Mouse (Mus musculus): ENCODE measurements around the gene Atp5j. TPM values are rescaled to one million over a fixed set of nuclear protein-coding genes. Genes with fewer than 3 reads are reported as not detected.

Atp5j gene
- polyA plus RNA-seq, 1 experiment from 2014 or later, result 842 TPM

GRCm38 (mm10) chr16:84875012-84875717 lies 39.7 kb upstream of the Atp5j start:
- H3K4me3 ChIP-seq (ENCODE audit: low read depth, low read length), result peak overlapping the region; percentile 12
- H3K27ac ChIP-seq (ENCODE audit: low read depth), result no peak overlapping the region
- no peaks in the 10 kb centered on the region for H3K27me3 ChIP-seq (ENCODE audit: insufficient read depth, low read length)
- no peak overlapping the region for H3K9ac ChIP-seq
- H3K4me2 ChIP-seq, result peak overlapping the region; percentile 60
- TF ChIP-seq CTCF (IDR thresholded peaks at IDR 0.05; ENCODE audit: low read depth), result no peak
- WGBS, result 37% methylated on average over 24 of the region's 24 CpGs
- ATAC-seq (ENCODE audit: insufficient read depth) (peak; percentile 65), DNase-seq (peak; percentile 72)
- H3K4me1 ChIP-seq (ENCODE audit: insufficient read depth), result peaks cover 10% of the 10 kb centered on the region
- no peaks in the 10 kb centered on the region for H3K9me3 ChIP-seq (ENCODE audit: low read depth, low read length)
- no peaks in the 10 kb centered on the region for H3K36me3 ChIP-seq (ENCODE audit: insufficient read depth)

- H3K4me3 ChIP-seq (ENCODE audit: low read depth, low read length), result no peak overlapping the region
- H3K4me2 ChIP-seq, result no peak overlapping the region
- no peak for TF ChIP-seq CTCF (IDR thresholded peaks at IDR 0.05; ENCODE audit: low read depth)
- WGBS, result 73% methylated on average over 8 of the region's 8 CpGs
- no peak overlapping the region for H3K27ac ChIP-seq (ENCODE audit: low read depth)
- DNase-seq (no peak), ATAC-seq (ENCODE audit: insufficient read depth) (no peak)
- no peaks in the 10 kb centered on the region for H3K27me3 ChIP-seq (ENCODE audit: insufficient read depth, low read length)
- H3K9me3 ChIP-seq (ENCODE audit: low read depth, low read length), result no peaks in the 10 kb centered on the region
- H3K9ac ChIP-seq, result no peak overlapping the region
- H3K36me3 ChIP-seq (ENCODE audit: insufficient read depth), result no peaks in the 10 kb centered on the region
- H3K4me1 ChIP-seq (ENCODE audit: insufficient read depth), result peaks cover 10% of the 10 kb centered on the region
Observed at GRCm38 (mm10) chr16:84873805-84874204, 38.4 kb upstream of the Atp5j start.

- no peak for ATAC-seq (ENCODE audit: insufficient read depth)
Observed at GRCm38 (mm10) chr16:84864656-84865055, 29.2 kb upstream of the Atp5j start.

GRCm38 (mm10) chr16:84853492-84853891 lies 18.1 kb upstream of the Atp5j start:
- Histone ChIP-seq H3K4me3 (ENCODE audit: low read depth, low read length) (no peak overlapping the region), H3K27me3 (ENCODE audit: insufficient read depth, low read length) (no peaks in the 10 kb centered on the region), H3K27ac (ENCODE audit: low read depth) (no peak overlapping the region; the same call in 1 of the 2 replicates), H3K4me2 (no peak overlapping the region), H3K9ac (no peak overlapping the region), H3K4me1 (ENCODE audit: insufficient read depth) (no peaks in the 10 kb centered on the region), H3K36me3 (ENCODE audit: insufficient read depth) (peaks cover 77% of the 10 kb centered on the region), H3K9me3 (ENCODE audit: low read depth, low read length) (no peaks in the 10 kb centered on the region)
- DNase-seq (no peak), ATAC-seq (ENCODE audit: insufficient read depth) (no peak)
- 85% methylated on average over 6 of the region's 6 CpGs for WGBS
- no peak for TF ChIP-seq CTCF (IDR thresholded peaks at IDR 0.05; ENCODE audit: low read depth)

More at GRCm38 (mm10) chr16:84864656-84865055, 29.2 kb upstream of the Atp5j start:
- no peaks in the 10 kb centered on the region for H3K4me1 ChIP-seq (ENCODE audit: insufficient read depth)
- WGBS, result 76% methylated on average over 8 of the region's 8 CpGs
- H3K4me3 ChIP-seq (ENCODE audit: low read depth, low read length), result no peak overlapping the region
- H3K9ac ChIP-seq, result no peak overlapping the region
- no peaks in the 10 kb centered on the region for H3K9me3 ChIP-seq (ENCODE audit: low read depth, low read length)
- H3K27ac ChIP-seq (ENCODE audit: low read depth), result no peak overlapping the region
- no peaks in the 10 kb centered on the region for H3K27me3 ChIP-seq (ENCODE audit: insufficient read depth, low read length)
- no peak for DNase-seq
- peaks cover 35% of the 10 kb centered on the region for H3K36me3 ChIP-seq (ENCODE audit: insufficient read depth)
- no peak for TF ChIP-seq CTCF (IDR thresholded peaks at IDR 0.05; ENCODE audit: low read depth)
- H3K4me2 ChIP-seq, result no peak overlapping the region

DNA sequence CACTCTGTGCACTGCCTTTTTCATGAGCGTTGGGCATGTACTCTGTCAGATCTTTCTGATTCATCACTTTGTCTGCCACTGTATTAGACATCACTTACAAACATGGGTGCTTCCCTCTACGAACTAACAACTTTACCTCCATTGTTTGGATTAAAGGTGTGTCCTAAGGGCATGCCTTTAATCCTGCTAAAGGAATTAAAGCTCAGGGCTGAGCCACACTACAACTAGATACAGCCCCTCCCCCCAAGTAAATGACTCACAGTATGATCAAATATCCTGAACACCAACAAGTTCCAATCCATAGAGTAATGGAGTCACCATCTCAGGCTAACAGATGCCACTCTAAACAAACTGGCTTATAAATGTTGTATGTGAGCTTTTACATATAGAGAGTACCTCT lies 3.2 kb upstream of the Atp5j start:
- Histone ChIP-seq H3K27me3 (ENCODE audit: insufficient read depth, low read length) (no peaks in the 10 kb centered on the region), H3K9ac (no peak overlapping the region), H3K4me2 (no peak overlapping the region), H3K36me3 (ENCODE audit: insufficient read depth) (peaks cover 25% of the 10 kb centered on the region), H3K9me3 (ENCODE audit: low read depth, low read length) (no peaks in the 10 kb centered on the region), H3K4me3 (ENCODE audit: low read depth, low read length) (no peak overlapping the region), H3K4me1 (ENCODE audit: insufficient read depth) (no peaks in the 10 kb centered on the region), H3K27ac (ENCODE audit: low read depth) (no peak overlapping the region)
- ATAC-seq (ENCODE audit: insufficient read depth) (no peak), DNase-seq (no peak)
- TF ChIP-seq CTCF (IDR thresholded peaks at IDR 0.05; ENCODE audit: low read depth), result no peak
- 81% methylated on average over 2 of the region's 2 CpGs for WGBS

DNA sequence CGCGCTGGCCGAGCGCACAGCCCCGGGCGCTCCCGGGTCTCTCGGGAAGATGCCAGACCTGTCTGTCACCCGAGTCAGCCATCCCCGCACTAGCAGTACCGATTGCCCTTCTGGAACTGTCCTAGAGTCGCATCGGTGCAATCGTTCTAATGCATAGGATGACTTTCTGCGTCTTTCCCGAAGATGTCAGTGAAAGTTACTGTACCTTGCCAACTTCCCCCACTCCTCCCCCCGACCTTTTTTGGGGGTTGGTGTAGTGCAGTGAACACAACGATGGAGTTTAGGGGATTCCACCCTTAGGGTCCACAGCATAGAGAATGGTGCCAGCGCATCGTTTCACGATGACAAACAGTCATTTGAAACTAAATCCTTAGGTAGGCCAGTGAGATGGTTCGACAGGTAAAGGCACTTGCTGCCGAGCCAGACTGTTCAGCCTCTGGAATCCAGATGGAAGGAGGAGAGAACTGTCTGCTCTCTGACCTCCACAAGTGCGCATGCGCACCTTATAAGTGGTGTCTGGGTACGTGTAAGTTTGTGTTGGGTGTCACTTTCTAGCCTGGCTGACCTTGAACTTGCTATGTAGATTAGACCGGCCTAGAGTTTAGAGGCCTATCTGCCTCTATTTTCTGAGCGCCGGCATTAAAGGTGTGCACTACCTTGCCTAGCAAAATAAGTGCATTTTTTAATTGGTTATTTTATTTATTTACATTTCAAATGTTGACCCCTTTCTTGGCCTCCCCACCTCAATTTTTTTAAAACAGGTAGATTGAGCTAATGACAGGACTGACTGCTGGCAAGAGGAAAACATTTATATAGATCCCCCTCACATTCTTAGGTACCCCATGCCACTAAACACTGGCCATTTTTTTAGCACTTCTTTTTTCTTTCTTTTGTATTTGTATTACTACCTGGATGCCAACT lies 658 bp upstream of the Atp5j start:
- TF ChIP-seq CTCF (IDR thresholded peaks at IDR 0.05; ENCODE audit: low read depth), result no peak

More for the DNA sequence above, 658 bp upstream of the Atp5j start:
- 4% methylated on average over 29 of the region's 29 CpGs for WGBS
- peak; percentile 73 for DNase-seq
- peak overlapping the region; percentile 99 for H3K9ac ChIP-seq
- peaks cover 37% of the 10 kb centered on the region for H3K36me3 ChIP-seq (ENCODE audit: insufficient read depth)
- peak overlapping the region; percentile 72 for H3K4me2 ChIP-seq
- H3K9me3 ChIP-seq (ENCODE audit: low read depth, low read length), result no peaks in the 10 kb centered on the region
- no peaks in the 10 kb centered on the region for H3K4me1 ChIP-seq (ENCODE audit: insufficient read depth)
- H3K4me3 ChIP-seq (ENCODE audit: low read depth, low read length), result peak overlapping the region; percentile 92
- H3K27me3 ChIP-seq (ENCODE audit: insufficient read depth, low read length), result no peaks in the 10 kb centered on the region
- peak; percentile 8; the same call in 1 of the 2 replicates for ATAC-seq (ENCODE audit: insufficient read depth)
- peak overlapping the region; percentile 98 for H3K27ac ChIP-seq (ENCODE audit: low read depth)
